Mouse (Mus musculus) frontal cortex, adult 2 months (tissue): Measurements from ENCODE around the gene Plekhh3. TPM values are rescaled to one million over a fixed set of nuclear protein-coding genes. Genes with fewer than 3 reads are reported as not detected.

ENCODE experiments used
- DNase-seq, 2 experiments: peaks; one replicate each; pipeline ENCODE4 v3.0.0; 2022; ENCODE audit warnings: low spot score in 1 of 2; ENCODE audit errors: extremely low spot score in 1 of 2
- polyA plus RNA-seq: library from polyadenylated mRNA; depleted of rRNA; stranded (reverse); fragments of >200 nt; gene quantifications from 2 replicates; pipeline ENCODE4 v1.2.3, GENCODE M21; 2012

The Plekhh3 gene
- polyA plus RNA-seq, 1 experiment: 15.8 TPM

DNA sequence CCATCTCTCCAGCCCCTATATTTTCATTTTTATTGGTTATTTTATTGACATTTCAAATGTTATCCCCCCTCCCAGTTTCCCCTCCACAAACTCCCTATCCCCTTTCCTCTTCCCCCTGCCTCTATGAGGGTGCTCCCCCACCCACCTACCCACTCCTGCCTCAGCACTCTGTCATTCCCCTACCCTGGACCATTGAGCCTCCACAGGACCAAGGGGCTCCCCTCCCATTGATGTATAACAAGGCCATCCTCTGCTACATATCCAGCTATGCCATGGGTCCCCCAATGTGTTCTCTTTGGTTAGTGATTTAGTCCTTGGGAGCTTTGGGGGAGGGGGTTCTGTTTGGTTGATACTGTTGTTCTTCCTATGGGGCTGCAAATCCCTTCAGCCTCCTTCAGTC lies 16.5 kb downstream of the Plekhh3 start:
- DNase-seq: no peak

DNA sequence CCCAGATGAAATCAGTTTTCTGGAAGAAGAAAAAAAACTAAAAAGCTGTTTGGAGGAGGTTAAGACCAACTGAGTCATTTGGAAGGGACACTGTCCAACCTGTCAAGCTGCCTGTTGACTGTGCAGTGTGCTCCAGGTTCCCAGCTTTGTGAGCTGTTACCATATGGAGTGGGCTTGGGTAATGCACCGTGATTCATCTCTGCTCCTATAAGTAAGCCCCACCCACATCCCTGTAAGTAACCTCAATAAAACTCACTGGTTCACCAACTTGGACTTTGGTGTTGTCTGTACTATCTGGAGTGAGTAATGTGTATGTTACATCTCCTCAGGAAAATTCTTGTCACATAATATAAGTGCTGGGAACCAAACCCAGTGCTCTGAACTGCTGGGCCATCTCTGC lies 18.3 kb downstream of the Plekhh3 start:
- no peak for DNase-seq

DNA sequence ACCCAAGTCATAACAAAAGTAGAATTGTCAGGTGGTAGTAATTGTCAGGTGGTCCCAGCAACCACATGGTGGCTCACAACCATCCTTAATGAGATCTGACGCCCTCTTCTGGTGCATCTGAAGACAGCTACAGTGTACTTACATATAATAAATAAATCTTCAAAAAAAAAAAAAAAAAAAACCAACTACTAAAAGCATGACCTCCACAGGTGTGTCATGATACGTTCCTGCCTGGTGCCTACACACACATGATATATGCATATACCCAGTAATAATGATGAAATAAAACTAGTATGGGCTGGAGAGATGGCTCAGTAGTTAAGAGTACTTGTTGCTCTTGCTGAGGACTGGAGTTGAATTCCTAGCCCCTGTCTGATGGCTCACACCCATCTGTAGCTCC lies 20.1 kb downstream of the Plekhh3 start:
- DNase-seq: no peak

- no peak for DNase-seq
Observed at GRCm38 (mm10) chr11:101149178-101150105, 21.7 kb downstream of the Plekhh3 start.

GRCm38 (mm10) chr11:101148751-101149150 lies 22.4 kb downstream of the Plekhh3 start:
- DNase-seq: no peak

DNA sequence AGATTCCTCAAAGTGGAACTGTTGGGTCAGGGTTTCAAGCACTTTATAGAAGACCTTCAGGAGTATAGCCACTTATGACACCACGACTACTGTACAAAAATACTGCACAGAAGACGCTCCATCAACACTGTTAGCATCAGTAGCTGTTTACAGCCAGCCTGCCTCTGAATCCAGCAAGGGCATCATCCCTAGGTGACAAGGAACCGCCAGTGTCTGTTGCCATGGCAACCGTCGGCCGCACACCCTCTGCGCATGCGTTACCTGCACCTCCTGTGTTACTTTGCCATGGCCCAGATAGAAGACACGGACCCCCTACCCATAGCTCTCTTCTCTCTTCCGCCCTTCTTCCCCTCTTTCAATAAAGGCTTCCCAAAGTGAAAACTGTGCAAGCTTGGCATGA lies 24.8 kb downstream of the Plekhh3 start:
- DNase-seq: peak in 1 of 2 experiments; percentile 63

GRCm38 (mm10) chr11:101143338-101144225 lies 27.6 kb downstream of the Plekhh3 start:
- peak in 1 of 2 experiments; percentile 67 for DNase-seq

GRCm38 (mm10) chr11:101142215-101142967 lies 28.8 kb downstream of the Plekhh3 start:
- no peak for DNase-seq

- DNase-seq: no peak
Observed at GRCm38 (mm10) chr11:101141088-101141487, 30.1 kb downstream of the Plekhh3 start.

- no peak for DNase-seq
Observed at GRCm38 (mm10) chr11:101140164-101140819, 30.9 kb downstream of the Plekhh3 start.

GRCm38 (mm10) chr11:101138536-101139181 lies 32.5 kb downstream of the Plekhh3 start:
- no peak for DNase-seq

GRCm38 (mm10) chr11:101137000-101137399 lies 34.2 kb downstream of the Plekhh3 start:
- no peak for DNase-seq

- DNase-seq: no peak
Observed at GRCm38 (mm10) chr11:101134217-101134865, 36.8 kb downstream of the Plekhh3 start.

DNA sequence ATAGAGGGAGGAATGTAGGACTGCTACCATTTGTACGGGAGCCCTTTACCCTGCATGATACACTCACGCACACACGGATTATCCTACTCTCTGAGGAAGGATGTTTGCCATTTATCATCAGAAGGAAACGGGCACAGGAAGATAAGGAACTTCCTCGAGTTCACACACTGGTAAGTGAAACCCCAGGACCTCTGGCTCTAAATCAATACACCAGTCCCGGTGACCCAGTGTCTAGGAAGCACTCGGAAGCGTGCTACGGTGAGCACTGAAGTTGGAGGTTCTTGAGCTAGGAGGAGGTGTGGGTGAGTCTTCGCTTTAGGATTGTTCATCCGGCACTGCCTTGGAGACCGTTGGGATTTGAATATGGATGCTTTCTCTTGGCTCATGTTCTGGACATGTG lies 38.1 kb downstream of the Plekhh3 start:
- no peak for DNase-seq

GRCm38 (mm10) chr11:101131701-101132100 lies 39.5 kb downstream of the Plekhh3 start:
- no peak for DNase-seq

GRCm38 (mm10) chr11:101131187-101131586 lies 40.0 kb downstream of the Plekhh3 start:
- no peak for DNase-seq

DNA sequence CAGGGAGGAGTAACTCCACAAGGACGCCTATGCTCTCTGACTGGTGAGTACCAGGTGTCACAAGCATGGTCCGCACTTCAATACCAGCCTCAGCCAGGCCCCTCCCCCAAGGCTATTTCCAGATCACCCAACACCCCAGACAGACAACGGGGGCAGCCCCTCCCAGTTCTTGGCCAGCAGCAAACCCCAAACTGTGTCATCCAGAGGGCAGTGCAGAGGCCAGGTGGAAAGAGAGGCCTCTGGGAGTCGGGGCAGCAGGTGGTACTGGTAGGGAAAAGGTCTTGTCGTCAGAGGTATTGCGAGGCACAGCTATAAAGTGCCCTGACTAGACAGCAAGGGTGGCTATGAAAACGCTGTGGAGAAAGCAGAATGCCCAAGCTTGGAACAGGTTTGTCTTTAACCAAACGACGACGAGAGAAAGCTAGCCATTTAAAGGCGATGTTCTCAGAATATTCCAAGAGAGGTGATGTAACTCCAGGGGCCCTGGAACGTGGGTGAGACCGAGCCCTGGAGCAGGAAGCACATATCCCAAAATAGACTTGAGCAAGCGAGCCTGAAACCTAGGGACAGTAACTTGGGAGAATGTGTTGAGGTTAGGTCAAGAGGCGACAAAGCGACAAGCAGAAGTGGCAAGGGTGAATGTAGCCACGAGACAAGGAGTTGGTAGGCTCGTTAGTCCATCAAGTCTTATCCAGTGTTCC lies 40.9 kb downstream of the Plekhh3 start:
- no peak for DNase-seq

- no peak for DNase-seq
Observed at GRCm38 (mm10) chr11:101128996-101129577, 42.1 kb downstream of the Plekhh3 start.
